Mouse (Mus musculus): ENCODE results near the gene Fam129b. TPM values are rescaled to one million over a fixed set of nuclear protein-coding genes. Genes with fewer than 3 reads are reported as not detected.

Fam129b gene
- 1 to 10 TPM; 1.2 to 1.9 TPM for total RNA-seq (2023)

DNA sequence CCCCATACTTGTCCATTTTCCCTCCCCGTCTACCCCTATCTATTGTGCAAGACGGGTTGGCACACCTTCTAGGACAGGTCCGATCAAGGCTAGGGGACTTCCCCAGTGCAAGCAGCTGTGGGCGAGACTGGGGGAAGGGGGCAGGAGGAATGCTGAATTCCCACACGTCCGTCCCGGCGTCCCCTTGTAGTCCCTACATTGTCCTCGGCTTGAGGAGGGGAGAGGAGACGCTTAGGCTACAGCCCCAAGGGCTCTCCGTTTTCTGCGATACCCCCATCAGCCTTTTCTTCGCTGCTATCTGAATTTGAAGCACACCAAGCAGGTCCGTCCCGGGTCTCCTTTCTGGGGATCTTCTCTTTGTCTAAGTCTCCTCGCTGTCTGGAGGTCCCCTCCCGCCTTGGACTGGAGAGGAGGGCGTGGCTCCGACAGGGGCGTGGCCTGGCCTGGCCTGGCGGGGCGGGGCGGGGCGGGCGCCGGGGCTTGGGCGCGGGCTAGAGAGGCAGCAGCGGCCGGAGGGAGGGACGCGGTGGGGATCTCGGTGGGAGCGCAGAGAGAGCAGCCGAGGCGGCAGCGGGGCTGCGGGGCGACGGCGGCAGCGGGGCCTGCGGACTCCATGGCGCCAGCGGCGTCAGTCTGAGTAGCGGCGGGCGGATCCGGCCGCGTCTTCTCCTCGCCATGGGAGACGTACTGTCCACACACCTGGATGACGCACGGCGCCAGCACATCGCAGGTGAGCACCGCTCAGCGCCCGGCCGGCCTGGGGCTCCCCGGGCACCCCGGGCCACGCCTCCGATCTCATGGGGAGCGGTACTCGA lies at the start of gene Fam129b:
Gene Fam129b, plus strand, starts transcription at position 440 of the 815 bp plus-strand sequence.

DNA sequence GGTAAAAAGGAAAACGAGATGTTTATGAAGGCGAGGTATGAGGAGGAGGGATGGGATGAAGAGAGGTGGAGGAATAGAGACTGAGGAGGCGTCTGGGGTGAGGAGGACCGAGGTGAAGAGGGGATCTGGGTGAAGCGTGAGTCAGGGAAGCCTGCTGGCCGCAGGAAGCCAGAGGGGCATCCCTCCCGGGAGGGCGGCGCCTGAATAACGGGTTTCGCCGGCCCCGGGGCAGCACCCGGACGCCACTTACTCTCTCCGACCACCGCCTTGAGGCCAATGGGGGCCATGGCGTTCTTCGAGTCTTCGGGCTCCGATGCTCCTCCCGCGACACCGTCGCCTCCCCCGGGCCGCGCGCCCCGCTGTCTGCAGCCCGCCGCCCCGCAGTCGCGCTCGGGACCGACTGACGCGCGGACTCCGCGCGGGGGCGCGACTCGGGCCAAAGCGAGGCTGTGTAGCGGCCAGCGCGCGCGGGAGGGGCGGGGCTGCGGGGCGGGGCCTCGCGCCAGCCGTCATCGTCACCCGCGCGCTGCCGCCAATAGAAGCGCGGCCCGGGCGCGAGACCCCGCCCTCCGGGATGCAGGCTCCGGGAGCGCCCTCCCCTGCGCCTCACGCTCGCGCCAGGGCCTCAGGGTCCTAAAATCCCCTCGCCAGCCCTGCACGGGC lies 29.0 kb upstream of the Fam129b start, which contains the start of gene Stxbp1:
Gene Stxbp1, minus strand, starts transcription at position 441 of the 663 bp plus-strand sequence.

DNA sequence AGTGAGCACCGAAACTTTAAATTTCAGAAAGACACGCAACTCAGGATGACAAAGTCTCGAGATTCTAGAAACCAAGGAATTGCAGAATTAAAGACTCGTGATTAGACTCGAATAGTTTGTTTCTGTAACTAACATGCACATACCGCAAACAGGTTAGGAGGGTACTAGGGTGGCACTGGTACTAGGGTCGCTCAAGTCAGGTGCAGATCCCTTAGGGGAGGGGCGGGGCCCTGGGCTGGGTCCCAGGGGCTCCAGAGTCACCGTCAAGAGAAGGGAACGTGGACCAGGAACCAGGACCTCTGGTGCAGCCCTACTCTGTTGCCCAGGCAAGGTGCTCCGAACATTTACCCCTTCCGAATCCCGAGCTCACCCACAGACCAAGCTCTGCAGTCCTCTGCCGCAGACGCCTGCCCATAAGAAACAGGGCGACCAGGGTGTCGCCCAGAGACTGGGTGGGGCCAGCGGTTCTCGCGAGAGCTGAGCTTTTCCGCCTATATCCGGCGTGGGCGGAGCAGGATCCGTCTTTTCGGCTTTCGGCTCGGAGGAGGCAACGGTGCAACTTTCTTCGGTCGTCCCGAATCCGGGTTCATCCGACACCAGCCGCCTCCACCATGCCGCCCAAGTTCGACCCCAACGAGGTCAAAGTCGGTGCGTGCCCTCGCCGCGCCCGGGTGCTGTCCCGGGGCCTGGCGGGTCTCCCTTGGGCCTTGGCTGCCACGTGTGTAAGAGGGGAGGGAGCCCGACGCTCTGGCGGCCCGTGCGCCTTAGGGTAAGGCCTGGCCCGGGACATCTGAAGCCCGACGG lies 85.5 kb downstream of the Fam129b start, which contains the start of the genes Rpl12 and Lrsam1:
Gene Rpl12, plus strand, starts transcription at position 368 of the 804 bp plus-strand sequence.
Gene Lrsam1, minus strand, starts transcription at position 423 of the 804 bp plus-strand sequence.

Other genes starting within 250 kb of the Fam129b start
- 10 to 100 TPM; 11.2 to 13.8 TPM for gene Eng, start 229.5 kb upstream of the Fam129b start, total RNA-seq (2023)
- gene Fpgs, start 172.0 kb upstream of the Fam129b start, total RNA-seq (2023), result 10 to 100 TPM; 25.8 to 28.1 TPM
- 100 to 1,000 TPM; 121 to 123 TPM for gene Cdk9, start 163.0 kb upstream of the Fam129b start, total RNA-seq (2023)
- 100 to 1,000 TPM; 120 to 121 TPM for gene Sh2d3c, start 155.1 kb upstream of the Fam129b start, total RNA-seq (2023)
- not detected for gene 6330409D20Rik, start 135.1 kb upstream of the Fam129b start, total RNA-seq (2023)
- 10 to 100 TPM; 29.2 to 34.5 TPM for gene Tor2a, start 118.9 kb upstream of the Fam129b start, total RNA-seq (2023)
- under 1 TPM in 1 of 2 experiments, not detected in 1; 0.90 TPM for gene Ttc16, start 100.5 kb upstream of the Fam129b start, total RNA-seq (2023)
- gene Ptrh1, start 100.3 kb upstream of the Fam129b start, total RNA-seq (2023), result 1 to 10 TPM; 5.6 to 7.2 TPM
- gene Cfap157, start 91.7 kb upstream of the Fam129b start, total RNA-seq (2023), result not detected
- 1 to 10 TPM; 1.7 to 2.2 TPM for gene Stxbp1, start 28.9 kb upstream of the Fam129b start, total RNA-seq (2023)
- 1,000 to 10,000 TPM; 1,207 to 1,346 TPM for gene Rpl12, start 85.4 kb downstream of the Fam129b start, total RNA-seq (2023)
- 10 to 100 TPM; 10.5 to 11.5 TPM for gene Lrsam1, start 85.5 kb downstream of the Fam129b start, total RNA-seq (2023)
- 1 to 10 TPM; 5.7 to 6.8 TPM for gene Slc2a8, start 106.0 kb downstream of the Fam129b start, total RNA-seq (2023)